Comparison of ENCODE assay signal across 8 mouse cellular contexts in the genomic region with DNA sequence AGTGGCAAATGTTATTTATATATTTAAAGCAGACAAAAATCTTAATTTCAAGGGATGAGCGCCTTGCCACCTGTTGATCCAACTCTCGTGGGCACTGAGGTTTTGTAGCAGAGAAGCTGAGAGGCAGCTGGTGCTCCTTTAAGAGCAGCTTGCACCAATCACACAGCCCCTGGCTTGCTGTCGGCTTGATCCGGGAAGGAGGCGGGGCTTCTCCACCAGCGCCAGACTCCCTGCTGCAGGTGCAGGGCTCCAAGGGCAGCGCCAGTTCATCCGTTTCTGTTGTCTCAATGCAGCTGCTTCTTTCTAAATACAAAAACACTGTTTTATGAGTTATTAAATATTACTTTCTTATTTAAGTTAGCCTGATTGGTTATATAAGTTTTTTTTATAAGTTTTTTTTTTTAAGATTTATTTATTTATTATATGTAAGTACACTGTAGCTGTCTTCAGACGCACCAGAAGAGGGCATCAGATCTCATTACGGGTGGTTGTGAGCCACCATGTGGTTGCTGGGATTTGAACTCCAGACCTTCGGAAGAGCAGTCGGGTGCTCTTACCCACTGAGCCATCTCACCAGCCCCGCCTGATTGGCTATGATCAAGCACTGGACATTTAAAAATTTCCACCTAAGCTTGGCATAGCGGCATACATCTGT. TPM values are rescaled to one million over a fixed set of nuclear protein-coding genes. Genes with fewer than 3 reads are reported as not detected.
DNase-seq lines count a peak whose midpoint lies in the region; ATAC-seq and TF ChIP-seq lines count a peak whose summit lies in the region.
"Not testable (repeated sequence)": the region's sequence is repeated elsewhere in the genome, so short reads cannot be mapped to it uniquely, and the experiment has no call there.

No protein-coding gene starts in this region.

- peak overlapping the region; percentile 31; the same call in 1 of the 2 replicates for H3K4me2 ChIP-seq in hindbrain, postnatal 0 days (ENCODE audit: low read depth, low read length)

- not testable (repeated sequence) for H3K4me3 ChIP-seq in hindbrain, postnatal 0 days (ENCODE audit: low read length)

- intact Hi-C loops in left cerebral cortex, postnatal 4 days (cut with DNase I): not testable (repeated sequence)

- not testable (repeated sequence) for H3K4me1 ChIP-seq in hindbrain, postnatal 0 days (ENCODE audit: insufficient read depth, low read length)

- H3K9me3 ChIP-seq in hindbrain, postnatal 0 days (ENCODE audit: low read length): not testable (repeated sequence)

- DNase-seq in MEL-GATA-1-ER (ENCODE audit: extremely low read depth, low read depth): peak; percentile 79
- DNase-seq in embryo, embryonic 10.5 days (ENCODE audit: low spot score): peak; percentile 78
- DNase-seq in heart, adult 11 months: peak; percentile 96
- peak; percentile 72 for DNase-seq in hindbrain, postnatal 0 days (ENCODE audit: low spot score)
- DNase-seq in left cerebral cortex, postnatal 4 days: peak; percentile 56
- DNase-seq in lung, postnatal 4 days: peak; percentile 64 to 76
- peak; percentile 49 for DNase-seq in ovary, postnatal 36 days (ENCODE audit: low spot score)
- peak; percentile 94 for DNase-seq in thymus, postnatal 14 days

- WGBS in hindbrain, postnatal 0 days: 21% methylated on average over 13 of the region's 14 CpGs

- H3K9ac ChIP-seq in hindbrain, postnatal 0 days (replicated peaks; ENCODE audit: low read length): not testable (repeated sequence)

- H3K27ac ChIP-seq in hindbrain, postnatal 0 days: not testable (repeated sequence)

- peak; percentile 70; the same call in 1 of the 2 replicates for ATAC-seq in hindbrain, postnatal 0 days

- H3K27me3 ChIP-seq in hindbrain, postnatal 0 days (ENCODE audit: insufficient read depth, low read length): not testable (repeated sequence)

- not testable (repeated sequence) for H3K36me3 ChIP-seq in hindbrain, postnatal 0 days (ENCODE audit: insufficient read depth, low read length)

- not testable (repeated sequence) for TF ChIP-seq CTCF in hindbrain, postnatal 0 days (IDR thresholded peaks at IDR 0.05; ENCODE audit: low read depth)

RNA-seq across cellular contexts. Expression of gene Iqgap1, which starts 7.3 kb away (rescaled TPM):
- total RNA-seq in hindbrain, postnatal 0 days (2014; rRNA removed): 23.5 and 29.4 TPM in 2 replicates
- polyA plus RNA-seq in hindbrain, postnatal 0 days (2015; fragmentation: Nextera tagmentation; extraction: Ambion mirVana): 15.7 and 16.6 TPM in 2 replicates
- 10 to 100 TPM; 40.9 to 43.2 TPM for total RNA-seq in left cerebral cortex, postnatal 4 days (2021)

RNA-seq across cellular contexts. Expression of gene Zscan2, which starts 27.6 kb away (rescaled TPM):
- 19.9 and 22.2 TPM in 2 replicates for total RNA-seq in hindbrain, postnatal 0 days (2014; rRNA removed)
- 2.2 and 2.5 TPM in 2 replicates for polyA plus RNA-seq in hindbrain, postnatal 0 days (2015; fragmentation: Nextera tagmentation; extraction: Ambion mirVana)
- 10 to 100 TPM; 20.3 to 21.3 TPM for total RNA-seq in left cerebral cortex, postnatal 4 days (2021)
